Mouse (Mus musculus) intestine, embryonic 15.5 days (tissue): ENCODE results near the gene Irf2. TPM values are rescaled to one million over a fixed set of nuclear protein-coding genes. Genes with fewer than 3 reads are reported as not detected.

Experiments used
- ATAC-seq: fragments of 200-750 bp; cut with Nextera tagmentation; 2 replicates; pipeline ENCODE4 v1.8.0; 2017; ENCODE audit warnings: moderate TSS enrichment, moderate library complexity
- H3K27ac ChIP-seq: fragments of 300-500 bp; sonication (generic); 2 replicates; pipeline ENCODE4 v1.5.1; 2015; ENCODE audit warnings: mild to moderate bottlenecking, inconsistent platforms
- H3K27me3 ChIP-seq: fragments of 300-500 bp; sonication (generic); replicated peaks from 2 replicates; pipeline ENCODE4 v1.6.1; 2015; ENCODE audit warnings: inconsistent platforms
- H3K36me3 ChIP-seq: fragments of 300-500 bp; sonication (generic); 2 replicates; pipeline ENCODE4 v1.6.1; 2015; ENCODE audit warnings: inconsistent platforms
- H3K4me1 ChIP-seq: fragments of 300-500 bp; sonication (generic); replicated peaks from 2 replicates; pipeline ENCODE4 v1.6.1; 2015; ENCODE audit warnings: inconsistent platforms
- H3K4me2 ChIP-seq: fragments of 300-500 bp; sonication (generic); replicated peaks from 2 replicates; pipeline ENCODE4 v1.6.1; 2015; ENCODE audit warnings: mild to moderate bottlenecking, inconsistent platforms
- H3K4me3 ChIP-seq: fragments of 300-500 bp; sonication (generic); replicated peaks from 2 replicates; pipeline ENCODE4 v1.5.1; 2015; ENCODE audit warnings: inconsistent platforms
- H3K9ac ChIP-seq: fragments of 300-500 bp; sonication (generic); 2 replicates; pipeline ENCODE4 v1.6.1; 2015; ENCODE audit warnings: inconsistent platforms
- H3K9me3 ChIP-seq: fragments of 300-500 bp; sonication (generic); 2 replicates; pipeline ENCODE4 v1.6.1; 2016; ENCODE audit warnings: inconsistent platforms
- WGBS: fragments of 180-500 bp; shearing (Covaris S2); methylation state at CpG from one replicate; pipeline ENCODE4 v1.1.7; 2015; 5-methylcytosine and 5-hydroxymethylcytosine counted together
- polyA plus RNA-seq: library from polyadenylated mRNA; unstranded; fragments of >200 nt; fragmentation: Nextera tagmentation; extraction: Ambion mirVana; gene quantifications from 2 replicates; pipeline ENCODE4 v1.2.1, GENCODE M21; 2015

Irf2 gene
- polyA plus RNA-seq, 1 experiment from 2014 or later: 34.7 TPM

- Histone ChIP-seq H3K4me3 (no peak overlapping the region), H3K27ac (no peak overlapping the region), H3K4me1 (peaks cover 29% of the 10 kb centered on the region; the same call in 1 of the 2 replicates), H3K27me3 (no peaks in the 10 kb centered on the region), H3K9me3 (no peaks in the 10 kb centered on the region), H3K9ac (no peak overlapping the region), H3K36me3 (peaks cover 13% of the 10 kb centered on the region), H3K4me2 (no peak overlapping the region)
- 96% methylated on average over 10 of the region's 10 CpGs for WGBS
- no peak for ATAC-seq
These were observed 101.3 kb downstream of the Irf2 start for GRCm38 (mm10) chr8:46840791-46841190.

- H3K27me3 ChIP-seq: no peaks in the 10 kb centered on the region
- 34% methylated on average over 5 of the region's 5 CpGs for WGBS
- H3K9me3 ChIP-seq: no peaks in the 10 kb centered on the region
- no peak overlapping the region; the same call in 1 of the 2 replicates for H3K4me2 ChIP-seq
- ATAC-seq: peak; percentile 76
- H3K4me3 ChIP-seq: no peak overlapping the region
- H3K4me1 ChIP-seq: peaks cover 29% of the 10 kb centered on the region; the same call in 1 of the 2 replicates
- peak overlapping the region; percentile 77 for H3K27ac ChIP-seq
- peak overlapping the region; percentile 15; the same call in 1 of the 2 replicates for H3K9ac ChIP-seq
- peaks cover 17% of the 10 kb centered on the region for H3K36me3 ChIP-seq
These were observed 103.2 kb downstream of the Irf2 start for GRCm38 (mm10) chr8:46842676-46843181.

GRCm38 (mm10) chr8:46843855-46844254 lies 104.3 kb downstream of the Irf2 start:
- Histone ChIP-seq H3K27ac (peak overlapping the region; percentile 71), H3K9ac (no peak overlapping the region), H3K4me3 (no peak overlapping the region), H3K9me3 (no peaks in the 10 kb centered on the region), H3K4me1 (peaks cover 29% of the 10 kb centered on the region; the same call in 1 of the 2 replicates), H3K36me3 (peaks cover 15% of the 10 kb centered on the region), H3K27me3 (no peaks in the 10 kb centered on the region), H3K4me2 (no peak overlapping the region)
- 88% methylated on average over 4 of the region's 4 CpGs for WGBS
- no peak for ATAC-seq

GRCm38 (mm10) chr8:46844371-46844973 lies 104.9 kb downstream of the Irf2 start:
- Histone ChIP-seq H3K27me3 (no peaks in the 10 kb centered on the region), H3K4me3 (no peak overlapping the region), H3K27ac (peak overlapping the region; percentile 71), H3K36me3 (peaks cover 15% of the 10 kb centered on the region), H3K4me2 (no peak overlapping the region), H3K9me3 (no peaks in the 10 kb centered on the region), H3K4me1 (peaks cover 29% of the 10 kb centered on the region; the same call in 1 of the 2 replicates), H3K9ac (no peak overlapping the region)
- ATAC-seq: no peak
- WGBS: 63% methylated on average over 3 of the region's 3 CpGs

GRCm38 (mm10) chr8:46844974-46845774 lies 105.6 kb downstream of the Irf2 start:
- Histone ChIP-seq H3K9me3 (no peaks in the 10 kb centered on the region), H3K4me2 (no peak overlapping the region), H3K36me3 (peaks cover 10% of the 10 kb centered on the region), H3K4me1 (peaks cover 29% of the 10 kb centered on the region; the same call in 1 of the 2 replicates), H3K27ac (peak overlapping the region; percentile 71), H3K27me3 (no peaks in the 10 kb centered on the region), H3K4me3 (no peak overlapping the region), H3K9ac (no peak overlapping the region)
- WGBS: 57% methylated on average over 7 of the region's 7 CpGs
- ATAC-seq: no peak

GRCm38 (mm10) chr8:46845891-46846290 lies 106.4 kb downstream of the Irf2 start:
- Histone ChIP-seq H3K9ac (no peak overlapping the region), H3K27ac (peak overlapping the region; percentile 71; the same call in 1 of the 2 replicates), H3K4me2 (no peak overlapping the region), H3K9me3 (no peaks in the 10 kb centered on the region), H3K4me3 (no peak overlapping the region), H3K4me1 (peaks cover 29% of the 10 kb centered on the region; the same call in 1 of the 2 replicates), H3K36me3 (peaks cover 9% of the 10 kb centered on the region; the same call in 1 of the 2 replicates), H3K27me3 (no peaks in the 10 kb centered on the region)
- ATAC-seq: no peak
- WGBS: 79% methylated on average over 9 of the region's 9 CpGs

GRCm38 (mm10) chr8:46846893-46847292 lies 107.4 kb downstream of the Irf2 start:
- Histone ChIP-seq H3K9ac (no peak overlapping the region), H3K4me3 (no peak overlapping the region), H3K9me3 (no peaks in the 10 kb centered on the region), H3K27me3 (no peaks in the 10 kb centered on the region), H3K4me1 (peaks cover 26% of the 10 kb centered on the region; the same call in 1 of the 2 replicates), H3K4me2 (no peak overlapping the region), H3K36me3 (peaks cover 9% of the 10 kb centered on the region; the same call in 1 of the 2 replicates), H3K27ac (no peak overlapping the region)
- ATAC-seq: no peak
- 94% methylated on average over 5 of the region's 5 CpGs for WGBS

GRCm38 (mm10) chr8:46848011-46848641 lies 108.6 kb downstream of the Irf2 start:
- Histone ChIP-seq H3K4me2 (no peak overlapping the region), H3K4me3 (no peak overlapping the region), H3K27me3 (no peaks in the 10 kb centered on the region), H3K36me3 (0 out of 2 replicates have a peak, but pooled peaks cover 9% of the 10 kb centered on the region), H3K4me1 (0 out of 2 replicates have a peak, but pooled peaks cover 17% of the 10 kb centered on the region), H3K9ac (no peak overlapping the region), H3K9me3 (no peaks in the 10 kb centered on the region), H3K27ac (peak overlapping the region; percentile 73)
- ATAC-seq: peak; percentile 67
- 70% methylated on average over 6 of the region's 6 CpGs for WGBS

GRCm38 (mm10) chr8:46848931-46849330 lies 109.4 kb downstream of the Irf2 start:
- Histone ChIP-seq H3K4me1 (0 out of 2 replicates have a peak, but pooled peaks cover 11% of the 10 kb centered on the region), H3K9ac (no peak overlapping the region), H3K4me3 (no peak overlapping the region), H3K4me2 (no peak overlapping the region), H3K27me3 (no peaks in the 10 kb centered on the region), H3K27ac (peak overlapping the region; percentile 69), H3K36me3 (0 out of 2 replicates have a peak, but pooled peaks cover 9% of the 10 kb centered on the region), H3K9me3 (no peaks in the 10 kb centered on the region)
- 56% methylated on average over 6 of the region's 6 CpGs for WGBS
- peak; percentile 86 for ATAC-seq

GRCm38 (mm10) chr8:46849458-46849857 lies 109.9 kb downstream of the Irf2 start:
- ATAC-seq: no peak
- 0 out of 2 replicates have a peak, but pooled peaks cover 8% of the 10 kb centered on the region for H3K4me1 ChIP-seq
- no peaks in the 10 kb centered on the region for H3K9me3 ChIP-seq
- no peak overlapping the region for H3K4me3 ChIP-seq
- peak overlapping the region; percentile 59 for H3K27ac ChIP-seq
- H3K36me3 ChIP-seq: 0 out of 2 replicates have a peak, but pooled peaks cover 9% of the 10 kb centered on the region
- H3K4me2 ChIP-seq: no peak overlapping the region
- H3K27me3 ChIP-seq: no peaks in the 10 kb centered on the region
- WGBS: 29% methylated on average over 2 of the region's 2 CpGs
- H3K9ac ChIP-seq: no peak overlapping the region

GRCm38 (mm10) chr8:46850258-46850897 lies 110.8 kb downstream of the Irf2 start:
- Histone ChIP-seq H3K27me3 (no peaks in the 10 kb centered on the region), H3K36me3 (0 out of 2 replicates have a peak, but pooled peaks cover 9% of the 10 kb centered on the region), H3K9ac (no peak overlapping the region), H3K4me1 (0 out of 2 replicates have a peak, but pooled peaks cover 4% of the 10 kb centered on the region), H3K9me3 (no peaks in the 10 kb centered on the region), H3K27ac (peak overlapping the region; percentile 59; the same call in 1 of the 2 replicates), H3K4me3 (no peak overlapping the region), H3K4me2 (no peak overlapping the region)
- ATAC-seq: no peak
- WGBS: 89% methylated on average over 6 of the region's 6 CpGs
